Mouse (Mus musculus) urinary bladder, postnatal 25 days (tissue): ENCODE results near the gene Cyfip1.
"Not testable (repeated sequence)": the region's sequence is repeated elsewhere in the genome, so short reads cannot be mapped to it uniquely, and the experiment has no call there.

Source experiments
- DNase-seq: peaks from one replicate; pipeline ENCODE4 v3.0.0; 2022; ENCODE audit warnings: low spot score

The Cyfip1 gene

GRCm38 (mm10) chr7:55865750-55866416 is 24.3 kb downstream of the Cyfip1 start:
- no peak for DNase-seq

DNA sequence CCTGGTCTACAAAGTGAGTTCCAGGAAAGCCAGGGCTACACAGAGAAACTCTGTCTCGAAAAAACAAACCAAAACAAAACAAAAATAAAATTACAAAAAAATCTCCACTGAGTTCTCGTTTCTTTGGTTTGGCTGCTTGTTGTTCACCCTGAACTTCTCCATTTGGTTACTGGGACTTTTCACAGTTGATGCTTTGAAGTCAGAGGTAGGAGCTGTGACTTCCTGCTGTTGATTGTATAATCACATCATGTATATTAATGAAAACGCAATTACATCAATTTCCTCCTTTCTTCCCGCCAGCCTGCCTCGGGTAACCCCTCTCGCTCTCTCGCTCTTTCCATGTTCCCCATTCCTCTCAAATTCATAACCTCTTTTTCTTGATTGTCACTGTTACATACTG is 26.7 kb downstream of the Cyfip1 start:
- DNase-seq = no peak

GRCm38 (mm10) chr7:55869220-55869619 is 27.7 kb downstream of the Cyfip1 start:
- no peak for DNase-seq

GRCm38 (mm10) chr7:55870340-55871020 is 28.9 kb downstream of the Cyfip1 start:
- no peak for DNase-seq

GRCm38 (mm10) chr7:55871476-55871875 is 29.9 kb downstream of the Cyfip1 start:
- no peak for DNase-seq

DNA sequence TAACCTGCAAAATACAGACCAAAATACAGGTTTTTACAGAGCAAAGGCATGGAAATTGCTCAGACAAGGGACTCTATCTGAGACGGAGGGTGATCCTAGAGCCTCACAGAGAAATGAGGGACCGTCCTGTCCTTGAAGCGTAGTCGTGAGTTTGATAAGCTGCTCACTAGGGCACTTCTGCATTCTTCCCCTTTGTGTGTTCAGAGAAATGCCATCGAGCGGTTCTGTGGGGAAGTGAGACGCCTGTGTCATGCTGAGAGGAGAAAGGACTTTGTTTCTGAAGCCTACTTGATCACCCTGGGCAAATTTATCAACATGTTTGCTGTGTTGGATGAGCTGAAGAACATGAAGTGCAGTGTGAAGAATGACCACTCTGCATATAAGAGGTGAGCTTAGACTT is 33.2 kb downstream of the Cyfip1 start:
- DNase-seq = no peak

DNA sequence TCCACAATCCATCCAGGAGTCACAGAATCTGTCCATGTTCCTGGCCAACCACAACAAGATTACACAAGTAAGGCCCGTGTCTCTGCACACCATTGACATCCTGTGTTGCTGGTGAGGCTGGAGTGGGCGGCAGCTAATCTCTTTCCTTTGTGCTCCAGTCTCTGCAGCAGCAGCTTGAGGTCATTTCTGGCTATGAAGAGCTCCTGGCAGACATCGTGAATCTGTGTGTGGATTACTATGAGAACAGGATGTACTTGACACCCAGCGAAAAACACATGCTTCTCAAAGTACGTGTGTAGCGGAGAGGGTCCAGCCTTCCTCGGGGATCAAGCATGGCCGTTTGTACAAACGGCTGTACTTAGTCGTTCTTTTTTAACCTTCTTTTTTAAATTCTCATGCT is 36.2 kb downstream of the Cyfip1 start:
- no peak for DNase-seq

DNA sequence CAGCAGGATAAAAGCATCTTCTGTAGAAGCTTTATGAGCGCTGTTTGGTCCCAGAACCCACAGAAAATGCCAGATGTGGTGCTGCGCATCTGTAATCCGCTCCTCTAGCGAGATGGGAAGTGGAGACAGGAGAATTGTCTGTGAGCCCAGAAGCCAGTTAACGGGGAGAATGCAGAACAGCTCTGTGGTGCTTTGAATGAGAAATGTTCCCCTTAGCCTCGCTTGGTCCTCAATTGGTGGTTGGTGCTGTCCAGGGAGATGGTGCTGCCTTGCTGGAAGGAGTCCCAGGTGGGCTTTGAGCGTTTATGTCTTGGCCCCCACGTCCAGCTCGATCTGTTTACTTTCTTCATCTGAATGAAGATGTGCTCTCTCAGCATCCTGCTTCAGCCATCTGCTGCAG is 39.3 kb downstream of the Cyfip1 start:
- DNase-seq = no peak

- DNase-seq = no peak
Observed at GRCm38 (mm10) chr7:55888603-55889002, 47.1 kb downstream of the Cyfip1 start.

DNA sequence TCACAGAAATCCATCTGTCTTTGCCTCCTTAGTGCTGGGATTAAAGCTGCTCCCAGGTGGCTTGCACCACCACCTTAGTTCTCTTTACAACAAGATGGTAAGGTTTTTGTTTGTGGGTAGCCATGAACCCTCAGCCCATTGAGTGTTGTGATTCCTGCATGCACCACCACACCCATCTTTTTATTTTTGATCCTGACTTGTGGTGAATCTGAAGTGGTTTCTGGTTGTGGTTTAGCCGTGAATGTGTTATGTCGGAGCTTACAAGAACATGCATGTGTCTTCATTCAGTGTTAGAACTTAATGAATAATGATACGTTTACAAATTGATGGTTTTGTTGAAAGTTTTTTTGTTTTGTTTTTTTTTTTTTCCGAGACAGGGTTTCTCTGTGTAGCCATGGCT is 48.5 kb downstream of the Cyfip1 start:
- DNase-seq = no peak

GRCm38 (mm10) chr7:55890731-55891130 is 49.2 kb downstream of the Cyfip1 start:
- no peak for DNase-seq

- DNase-seq = no peak
Observed at GRCm38 (mm10) chr7:55891797-55892196, 50.3 kb downstream of the Cyfip1 start.

GRCm38 (mm10) chr7:55903766-55904165 is 62.2 kb downstream of the Cyfip1 start:
- DNase-seq = no peak

GRCm38 (mm10) chr7:55905449-55905848 is 63.9 kb downstream of the Cyfip1 start:
- no peak for DNase-seq

DNA sequence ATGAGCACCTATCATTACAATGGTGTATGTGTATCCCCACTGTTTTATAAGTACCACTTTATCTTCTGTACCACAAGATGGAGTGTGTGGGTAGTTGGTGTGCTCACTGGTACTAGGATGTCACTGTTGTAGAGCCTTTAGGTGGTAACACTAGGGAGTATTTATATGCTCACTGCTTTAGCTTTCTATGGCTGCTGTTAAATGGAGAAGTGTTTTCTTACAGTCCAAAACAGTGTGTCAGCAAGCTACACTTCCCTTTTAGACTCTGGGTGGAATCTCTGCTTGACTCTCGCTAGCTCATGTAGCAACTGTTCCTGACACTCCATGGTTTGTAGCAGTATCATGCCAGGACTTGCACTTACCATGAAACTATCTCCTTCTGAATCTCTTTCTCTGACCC is 68.0 kb downstream of the Cyfip1 start:
- DNase-seq = no peak

DNA sequence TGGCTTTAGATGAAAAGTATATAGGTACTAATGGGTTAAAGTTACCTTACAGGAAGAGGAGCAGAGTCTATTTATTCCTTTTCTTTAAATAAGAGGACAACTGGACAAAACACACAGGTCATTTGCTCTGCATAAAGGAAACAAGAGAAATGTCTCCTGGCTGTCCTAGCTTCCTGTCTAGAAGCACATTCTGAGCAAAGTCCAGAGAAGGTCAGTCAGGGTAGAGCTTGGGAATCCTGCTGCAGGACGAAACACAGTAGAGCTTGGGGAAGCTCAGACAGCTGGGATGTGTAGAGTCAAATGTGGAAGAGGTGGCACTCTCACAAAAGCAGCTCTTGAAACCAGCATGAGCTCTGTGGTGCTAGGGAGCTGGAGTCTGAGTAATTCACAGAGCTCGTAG is 68.8 kb downstream of the Cyfip1 start:
- no peak for DNase-seq

DNA sequence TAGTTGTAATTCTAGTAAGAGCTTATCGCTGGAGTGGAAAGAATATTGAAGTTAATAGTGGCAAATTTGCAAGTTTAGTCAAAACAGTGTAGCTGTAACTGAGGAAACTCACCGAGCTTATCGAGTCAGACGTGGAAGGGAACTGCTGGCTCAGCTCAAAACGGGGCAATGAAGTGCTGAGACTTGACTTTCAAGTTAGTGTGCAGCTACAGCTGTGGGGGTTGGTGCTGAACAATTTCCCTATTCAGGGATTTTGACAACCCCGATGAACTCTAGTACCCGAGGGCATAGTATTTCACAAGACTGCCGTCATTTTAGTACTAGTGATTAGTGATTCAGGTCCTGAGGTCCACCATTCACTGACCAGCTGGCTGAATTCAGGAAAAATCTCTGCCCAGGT is 69.8 kb downstream of the Cyfip1 start:
- no peak for DNase-seq

- no peak for DNase-seq
Observed at GRCm38 (mm10) chr7:55912118-55912517, 70.6 kb downstream of the Cyfip1 start.

- not testable (repeated sequence) for DNase-seq
Observed at GRCm38 (mm10) chr7:55918365-55918764, 76.8 kb downstream of the Cyfip1 start.

- DNase-seq = no peak
Observed at GRCm38 (mm10) chr7:55927262-55927661, 85.7 kb downstream of the Cyfip1 start.

- DNase-seq = no peak
Observed at GRCm38 (mm10) chr7:55928649-55929048, 87.1 kb downstream of the Cyfip1 start.

- no peak for DNase-seq
Observed at GRCm38 (mm10) chr7:55935025-55935424, 93.5 kb downstream of the Cyfip1 start.

DNA sequence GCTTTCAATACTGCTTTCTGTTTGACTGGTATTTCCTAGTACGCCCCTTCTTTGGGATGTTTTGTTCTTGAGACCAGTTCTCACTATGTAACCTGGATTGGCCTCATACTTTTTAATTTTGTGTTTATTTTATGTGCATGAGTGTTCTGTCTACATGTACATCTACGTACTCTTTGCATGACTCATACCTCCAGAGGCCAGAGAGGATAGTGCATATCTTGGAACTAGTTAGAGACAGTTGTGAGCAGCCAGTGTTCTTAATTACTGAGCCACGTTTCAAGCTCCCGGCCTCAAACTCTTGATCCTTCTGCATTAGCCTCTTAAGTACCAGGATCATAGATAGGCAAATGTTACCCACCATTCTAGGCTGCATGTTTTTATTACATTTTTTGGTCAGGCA is 96.8 kb downstream of the Cyfip1 start:
- DNase-seq = no peak

- DNase-seq = no peak
Observed at GRCm38 (mm10) chr7:55956054-55956453, 114.5 kb downstream of the Cyfip1 start.
